Mouse (Mus musculus): Measurements from ENCODE around the gene Otub2. TPM values are rescaled to one million over a fixed set of nuclear protein-coding genes. Genes with fewer than 3 reads are reported as not detected.

The Otub2 gene
- polyA plus RNA-seq, 1 experiment from 2014 or later = 23.8 TPM

GRCm38 (mm10) chr12:103355746-103356414 lies 32.6 kb upstream of the Otub2 start, which contains the start of gene Asb2:
Gene Asb2, minus strand, starts transcription at chr12:103356001.
- Histone ChIP-seq H3K9me3 (ENCODE audit: control insufficient read depth, low read length) (no peaks in the 10 kb centered on the region), H3K4me3 (replicated peaks; ENCODE audit: low read length) (no peak within 1 kb of the TSS), H3K4me2 (ENCODE audit: low read length) (no peak within 1 kb of the TSS), H3K27ac (ENCODE audit: low read length) (no peak within 1 kb of the TSS), H3K9ac (replicated peaks; ENCODE audit: low read depth, low read length) (no peak within 1 kb of the TSS), H3K36me3 (ENCODE audit: control insufficient read depth, insufficient read depth) (no peaks in the 10 kb centered on the region), H3K4me1 (replicated peaks; ENCODE audit: control insufficient read depth, insufficient read depth, low read length) (no peaks in the 10 kb centered on the region), H3K27me3 (replicated peaks; ENCODE audit: control insufficient read depth, insufficient read depth, low read length) (no peaks in the 10 kb centered on the region)
- ATAC-seq = no peak
- WGBS = 80% methylated on average over 14 of the region's 14 CpGs

DNA sequence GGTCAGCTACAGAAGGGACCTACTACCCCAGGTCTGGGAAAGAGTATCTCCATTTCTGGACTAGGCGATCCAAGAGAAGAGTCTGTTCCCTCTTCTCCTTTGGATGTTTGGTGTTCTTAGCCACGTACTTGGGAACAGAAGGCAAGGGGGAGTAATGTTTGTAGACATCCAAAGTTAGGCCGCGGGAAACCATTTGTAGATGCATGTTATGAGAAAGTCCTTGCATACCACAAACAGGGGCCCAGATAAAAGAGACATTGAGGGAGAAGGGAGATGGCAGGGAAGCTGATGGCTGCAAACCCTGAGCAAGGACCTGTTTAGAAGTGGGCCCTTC lies 32.1 kb upstream of the Otub2 start:
- ATAC-seq = no peak
- WGBS = 88% methylated on average over 4 of the region's 4 CpGs

DNA sequence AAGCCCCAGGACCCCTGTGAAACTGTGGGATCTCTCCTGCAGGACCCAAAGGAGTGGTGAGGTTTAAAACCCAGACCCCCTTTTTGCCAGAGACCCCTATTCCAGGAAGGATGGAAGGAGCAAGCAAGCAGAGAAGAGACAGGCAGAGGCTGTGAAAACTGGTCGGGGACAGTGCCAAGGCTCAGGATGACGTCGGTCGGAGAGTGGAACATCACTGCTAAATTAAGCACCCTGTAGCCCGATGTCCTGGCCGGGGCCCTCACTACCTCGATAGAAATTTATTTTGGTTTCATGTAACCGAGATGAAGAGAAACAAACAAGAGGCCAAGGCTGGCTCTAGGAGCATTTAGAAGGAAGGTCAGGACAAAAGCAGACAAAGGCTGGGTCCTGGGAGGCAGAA lies 30.3 kb upstream of the Otub2 start:
- 77% methylated on average over 8 of the region's 8 CpGs for WGBS
- Histone ChIP-seq H3K9ac (replicated peaks; ENCODE audit: low read depth, low read length) (no peak overlapping the region), H3K27ac (ENCODE audit: low read length) (no peak overlapping the region), H3K4me3 (replicated peaks; ENCODE audit: low read length) (no peak overlapping the region), H3K36me3 (ENCODE audit: control insufficient read depth, insufficient read depth) (no peaks in the 10 kb centered on the region), H3K9me3 (ENCODE audit: control insufficient read depth, low read length) (no peaks in the 10 kb centered on the region), H3K4me1 (replicated peaks; ENCODE audit: control insufficient read depth, insufficient read depth, low read length) (no peaks in the 10 kb centered on the region), H3K27me3 (replicated peaks; ENCODE audit: control insufficient read depth, insufficient read depth, low read length) (no peaks in the 10 kb centered on the region), H3K4me2 (ENCODE audit: low read length) (no peak overlapping the region)
- ATAC-seq = no peak

More for the DNA sequence above, 32.1 kb upstream of the Otub2 start:
- Histone ChIP-seq H3K36me3 (ENCODE audit: control insufficient read depth, insufficient read depth) (no peaks in the 10 kb centered on the region), H3K9ac (replicated peaks; ENCODE audit: low read depth, low read length) (no peak overlapping the region), H3K27me3 (replicated peaks; ENCODE audit: control insufficient read depth, insufficient read depth, low read length) (no peaks in the 10 kb centered on the region), H3K9me3 (ENCODE audit: control insufficient read depth, low read length) (no peaks in the 10 kb centered on the region), H3K4me1 (replicated peaks; ENCODE audit: control insufficient read depth, insufficient read depth, low read length) (no peaks in the 10 kb centered on the region), H3K4me2 (ENCODE audit: low read length) (no peak overlapping the region), H3K4me3 (replicated peaks; ENCODE audit: low read length) (no peak overlapping the region), H3K27ac (ENCODE audit: low read length) (no peak overlapping the region)

- Histone ChIP-seq H3K9ac (replicated peaks; ENCODE audit: low read depth, low read length) (no peak overlapping the region), H3K36me3 (ENCODE audit: control insufficient read depth, insufficient read depth) (no peaks in the 10 kb centered on the region), H3K4me1 (replicated peaks; ENCODE audit: control insufficient read depth, insufficient read depth, low read length) (no peaks in the 10 kb centered on the region), H3K9me3 (ENCODE audit: control insufficient read depth, low read length) (no peaks in the 10 kb centered on the region), H3K27ac (ENCODE audit: low read length) (no peak overlapping the region), H3K27me3 (replicated peaks; ENCODE audit: control insufficient read depth, insufficient read depth, low read length) (no peaks in the 10 kb centered on the region), H3K4me2 (ENCODE audit: low read length) (no peak overlapping the region), H3K4me3 (replicated peaks; ENCODE audit: low read length) (no peak overlapping the region)
- ATAC-seq = no peak
- 66% methylated on average over 4 of the region's 4 CpGs for WGBS
Measured at GRCm38 (mm10) chr12:103358951-103359801, 29.3 kb upstream of the Otub2 start.

- no peak overlapping the region for H3K4me2 ChIP-seq (ENCODE audit: low read length)
- ATAC-seq = no peak
- WGBS = 82% methylated on average over 8 of the region's 8 CpGs
Measured at GRCm38 (mm10) chr12:103360812-103361211, 27.7 kb upstream of the Otub2 start.

GRCm38 (mm10) chr12:103361539-103362307 lies 26.8 kb upstream of the Otub2 start:
- H3K4me3 ChIP-seq (replicated peaks; ENCODE audit: low read length) = no peak overlapping the region
- no peaks in the 10 kb centered on the region for H3K36me3 ChIP-seq (ENCODE audit: control insufficient read depth, insufficient read depth)
- H3K27me3 ChIP-seq (replicated peaks; ENCODE audit: control insufficient read depth, insufficient read depth, low read length) = no peaks in the 10 kb centered on the region
- H3K9ac ChIP-seq (replicated peaks; ENCODE audit: low read depth, low read length) = no peak overlapping the region
- 90% methylated on average over 17 of the region's 17 CpGs for WGBS
- no peaks in the 10 kb centered on the region for H3K9me3 ChIP-seq (ENCODE audit: control insufficient read depth, low read length)
- no peak overlapping the region for H3K4me2 ChIP-seq (ENCODE audit: low read length)
- H3K4me1 ChIP-seq (replicated peaks; ENCODE audit: control insufficient read depth, insufficient read depth, low read length) = no peaks in the 10 kb centered on the region
- no peak for ATAC-seq
- no peak overlapping the region for H3K27ac ChIP-seq (ENCODE audit: low read length)

More at GRCm38 (mm10) chr12:103360812-103361211, 27.7 kb upstream of the Otub2 start:
- Histone ChIP-seq H3K27me3 (replicated peaks; ENCODE audit: control insufficient read depth, insufficient read depth, low read length) (no peaks in the 10 kb centered on the region), H3K4me3 (replicated peaks; ENCODE audit: low read length) (no peak overlapping the region), H3K27ac (ENCODE audit: low read length) (no peak overlapping the region), H3K36me3 (ENCODE audit: control insufficient read depth, insufficient read depth) (no peaks in the 10 kb centered on the region), H3K4me1 (replicated peaks; ENCODE audit: control insufficient read depth, insufficient read depth, low read length) (no peaks in the 10 kb centered on the region), H3K9ac (replicated peaks; ENCODE audit: low read depth, low read length) (no peak overlapping the region), H3K9me3 (ENCODE audit: control insufficient read depth, low read length) (no peaks in the 10 kb centered on the region)

DNA sequence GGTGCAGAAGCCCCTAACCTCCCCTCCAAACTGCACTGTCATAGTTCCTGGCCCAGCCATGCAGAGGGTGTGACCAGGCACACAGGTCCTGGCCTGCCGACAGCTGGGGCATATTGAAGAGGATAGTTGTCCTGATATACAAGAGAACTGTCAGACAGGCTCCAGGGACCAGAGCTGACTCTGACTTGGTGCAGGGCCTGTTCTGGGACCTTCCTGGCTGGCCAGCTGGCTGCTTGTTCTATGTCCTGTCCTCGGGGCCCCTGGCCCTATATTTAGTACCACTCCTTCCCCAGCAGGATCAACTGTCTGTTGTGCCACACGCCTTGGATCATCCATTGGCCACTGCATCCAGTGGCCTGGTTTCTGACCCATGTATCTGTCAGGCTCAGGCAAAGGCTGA lies 26.1 kb upstream of the Otub2 start:
- no peaks in the 10 kb centered on the region for H3K36me3 ChIP-seq (ENCODE audit: control insufficient read depth, insufficient read depth)
- H3K4me2 ChIP-seq (ENCODE audit: low read length) = no peak overlapping the region
- H3K9me3 ChIP-seq (ENCODE audit: control insufficient read depth, low read length) = no peaks in the 10 kb centered on the region
- H3K4me1 ChIP-seq (replicated peaks; ENCODE audit: control insufficient read depth, insufficient read depth, low read length) = no peaks in the 10 kb centered on the region
- H3K4me3 ChIP-seq (replicated peaks; ENCODE audit: low read length) = no peak overlapping the region
- H3K27me3 ChIP-seq (replicated peaks; ENCODE audit: control insufficient read depth, insufficient read depth, low read length) = no peaks in the 10 kb centered on the region
- no peak for ATAC-seq
- no peak overlapping the region for H3K9ac ChIP-seq (replicated peaks; ENCODE audit: low read depth, low read length)
- WGBS = 82% methylated on average over 3 of the region's 3 CpGs
- no peak overlapping the region for H3K27ac ChIP-seq (ENCODE audit: low read length)

DNA sequence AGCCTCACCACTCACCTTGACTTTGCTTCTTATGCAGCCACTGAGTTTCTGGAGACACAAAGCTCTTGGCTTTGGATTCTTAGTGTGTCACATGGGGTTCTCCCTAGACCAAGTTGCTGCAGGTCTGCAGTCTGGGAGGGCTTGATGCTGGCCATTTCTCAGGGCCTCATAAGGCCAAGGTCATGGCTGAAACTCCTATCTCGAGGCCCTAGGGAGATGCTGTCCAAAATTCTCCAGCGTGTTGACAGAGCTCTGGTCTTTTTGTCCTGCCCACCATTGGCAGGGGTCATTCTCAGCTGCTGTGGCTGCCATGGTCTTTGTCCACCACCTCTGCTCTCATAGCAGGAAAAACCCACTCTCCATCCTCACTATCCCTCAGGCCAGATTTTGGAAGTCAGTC lies 21.3 kb upstream of the Otub2 start:
- no peak overlapping the region for H3K4me3 ChIP-seq (replicated peaks; ENCODE audit: low read length)
- WGBS = 70% methylated on average over 2 of the region's 2 CpGs
- no peak for ATAC-seq

More for the DNA sequence above, 21.3 kb upstream of the Otub2 start:
- Histone ChIP-seq H3K27me3 (replicated peaks; ENCODE audit: control insufficient read depth, insufficient read depth, low read length) (no peaks in the 10 kb centered on the region), H3K36me3 (ENCODE audit: control insufficient read depth, insufficient read depth) (no peaks in the 10 kb centered on the region), H3K4me1 (replicated peaks; ENCODE audit: control insufficient read depth, insufficient read depth, low read length) (0 out of 2 replicates have a peak, but pooled peaks cover 2% of the 10 kb centered on the region), H3K9ac (replicated peaks; ENCODE audit: low read depth, low read length) (no peak overlapping the region), H3K4me2 (ENCODE audit: low read length) (no peak overlapping the region), H3K27ac (ENCODE audit: low read length) (no peak overlapping the region), H3K9me3 (ENCODE audit: control insufficient read depth, low read length) (no peaks in the 10 kb centered on the region)

Measured in forebrain, embryonic 16.5 days (tissue).